Mouse (Mus musculus): Measurements from ENCODE around the gene Slc38a6. TPM values are rescaled to one million over a fixed set of nuclear protein-coding genes. Genes with fewer than 3 reads are reported as not detected.

Slc38a6 gene
- total and polyA plus RNA-seq, 3 experiments = 3.1 to 6.1 TPM; not detected in 1

DNA sequence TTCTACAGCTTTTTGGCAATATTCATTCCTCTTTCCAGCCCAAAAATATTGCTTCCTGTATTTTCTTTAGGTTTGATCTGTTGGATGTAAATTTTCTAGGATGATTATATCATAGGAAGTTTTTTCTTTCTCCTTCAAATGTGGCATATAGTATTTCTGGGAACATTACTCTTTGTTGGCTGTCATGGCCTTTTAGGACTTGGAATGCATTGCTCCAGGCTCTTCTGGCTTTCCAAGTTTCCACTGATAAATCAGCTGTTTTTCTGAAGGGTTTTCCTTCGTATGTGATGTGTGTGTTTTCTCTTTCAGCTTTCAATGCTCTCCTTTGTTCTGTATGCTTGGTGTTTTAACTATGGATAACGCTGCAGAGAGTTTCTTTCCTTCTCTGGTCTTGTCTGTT, 31.6 kb upstream of the Slc38a6 start:
- no peaks in the 10 kb centered on the region; a peak in 1 of 4 replicates for H3K36me3 ChIP-seq (ENCODE audit: control insufficient read depth in 1 of 2, insufficient read depth in 2 of 2, low read length in 2 of 2)
- TF ChIP-seq POLR2AphosphoS2 (IDR thresholded peaks at IDR 0.05; ENCODE audit: low read length) (no peak), USF1 (IDR thresholded peaks at IDR 0.05; ENCODE audit: low read depth, low read length) (no peak), CHD2 (IDR thresholded peaks at IDR 0.05; ENCODE audit: low read length) (no peak), KAT2A (conservative IDR thresholded peaks at IDR 0.05; ENCODE audit: low read depth, low read length) (no peak), MAX (IDR thresholded peaks at IDR 0.05; ENCODE audit: low read length) (no peak)
- H3K27me3 ChIP-seq (ENCODE audit: control insufficient read depth in 1 of 2, insufficient read depth in 2 of 2, low read length in 2 of 2) = no peaks in the 10 kb centered on the region
- H3K9ac ChIP-seq (ENCODE audit: control insufficient read depth, low read depth, low read length, poor library complexity, severe bottlenecking) = no peak overlapping the region
- H3K4me3 ChIP-seq (ENCODE audit: control insufficient read depth in 1 of 2, insufficient read depth in 1 of 2, low read depth in 2 of 2, low read length in 2 of 2) = no peak overlapping the region
- no peak for DNase-seq (ENCODE audit: low read depth, low spot score)
- no peaks in the 10 kb centered on the region for H3K9me3 ChIP-seq (replicated peaks; ENCODE audit: insufficient read depth, low read length)
- H3K79me2 ChIP-seq (ENCODE audit: control insufficient read depth, insufficient read depth, low read length, poor library complexity) = no peaks in the 10 kb centered on the region
- no peak overlapping the region for H3K27ac ChIP-seq (ENCODE audit: control insufficient read depth, low read depth, low read length)
- no peaks in the 10 kb centered on the region for H3K4me1 ChIP-seq (ENCODE audit: control insufficient read depth in 1 of 2, insufficient read depth in 2 of 2, low read length in 2 of 2)

DNA sequence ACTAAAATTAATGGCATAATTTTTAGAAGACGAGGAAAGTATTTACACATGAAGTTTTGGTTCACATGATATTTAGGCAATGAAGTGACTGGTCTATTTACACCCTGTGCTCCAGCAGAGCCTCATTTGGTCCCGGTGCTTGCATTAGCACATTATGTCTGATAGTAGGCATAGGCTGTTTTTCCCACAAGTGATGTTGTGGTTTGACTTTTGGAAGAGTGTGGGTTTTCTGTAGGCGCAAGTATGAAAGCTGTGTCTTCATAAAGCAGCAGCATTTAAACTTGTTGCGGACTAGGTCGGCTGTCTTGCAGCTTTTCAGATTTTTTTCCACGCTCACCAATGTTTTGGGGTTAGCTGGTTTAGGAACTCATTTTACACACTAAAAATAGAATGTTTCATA, 27.3 kb upstream of the Slc38a6 start:
- H3K79me2 ChIP-seq (ENCODE audit: control insufficient read depth, insufficient read depth, low read length, poor library complexity) = no peaks in the 10 kb centered on the region
- H3K36me3 ChIP-seq (ENCODE audit: control insufficient read depth in 1 of 2, insufficient read depth in 2 of 2, low read length in 2 of 2) = no peaks in the 10 kb centered on the region; a peak in 1 of 4 replicates
- no peak for TF ChIP-seq RAD21 (IDR thresholded peaks at IDR 0.05; ENCODE audit: low read depth, low read length)
- TF ChIP-seq ELF1 (IDR thresholded peaks at IDR 0.05; ENCODE audit: low read depth, low read length) = no peak
- TF ChIP-seq USF1 (IDR thresholded peaks at IDR 0.05; ENCODE audit: low read depth, low read length) = no peak
- H3K4me1 ChIP-seq (ENCODE audit: control insufficient read depth in 1 of 2, insufficient read depth in 2 of 2, low read length in 2 of 2) = no peaks in the 10 kb centered on the region
- no peak for DNase-seq (ENCODE audit: low read depth, low spot score)
- H3K4me3 ChIP-seq (ENCODE audit: control insufficient read depth in 1 of 2, insufficient read depth in 1 of 2, low read depth in 2 of 2, low read length in 2 of 2) = no peak overlapping the region
- H3K9ac ChIP-seq (ENCODE audit: control insufficient read depth, low read depth, low read length, poor library complexity, severe bottlenecking) = no peak overlapping the region
- H3K27ac ChIP-seq (ENCODE audit: control insufficient read depth, low read depth, low read length) = no peak overlapping the region
- no peaks in the 10 kb centered on the region for H3K27me3 ChIP-seq (ENCODE audit: control insufficient read depth in 1 of 2, insufficient read depth in 2 of 2, low read length in 2 of 2)
- H3K9me3 ChIP-seq (replicated peaks; ENCODE audit: insufficient read depth, low read length) = no peaks in the 10 kb centered on the region

DNA sequence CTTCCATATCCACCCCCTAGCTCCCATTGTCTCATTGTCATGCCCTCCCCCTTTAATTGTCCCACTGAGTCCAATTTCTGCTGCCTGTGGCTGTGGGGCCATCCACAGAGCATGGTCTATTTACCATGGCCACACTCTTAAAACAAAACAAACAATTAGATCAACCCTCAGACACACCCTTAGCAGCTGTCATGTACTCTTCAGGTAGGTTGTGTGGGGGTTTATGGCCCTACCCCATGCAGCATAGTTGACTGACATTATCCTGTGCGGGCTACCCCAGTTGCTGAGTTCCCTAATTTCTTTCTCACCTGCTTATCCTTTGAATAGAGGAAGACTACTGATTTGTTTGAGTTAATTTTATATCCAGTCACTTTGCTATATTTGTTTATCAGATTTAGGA, 26.2 kb upstream of the Slc38a6 start:
- Histone ChIP-seq H3K27me3 (ENCODE audit: control insufficient read depth in 1 of 2, insufficient read depth in 2 of 2, low read length in 2 of 2) (no peaks in the 10 kb centered on the region), H3K4me1 (ENCODE audit: control insufficient read depth in 1 of 2, insufficient read depth in 2 of 2, low read length in 2 of 2) (no peaks in the 10 kb centered on the region), H3K4me3 (ENCODE audit: control insufficient read depth in 1 of 2, insufficient read depth in 1 of 2, low read depth in 2 of 2, low read length in 2 of 2) (no peak overlapping the region), H3K36me3 (ENCODE audit: control insufficient read depth in 1 of 2, insufficient read depth in 2 of 2, low read length in 2 of 2) (no peaks in the 10 kb centered on the region; a peak in 1 of 4 replicates), H3K27ac (ENCODE audit: control insufficient read depth, low read depth, low read length) (no peak overlapping the region), H3K79me2 (ENCODE audit: control insufficient read depth, insufficient read depth, low read length, poor library complexity) (no peaks in the 10 kb centered on the region), H3K9me3 (replicated peaks; ENCODE audit: insufficient read depth, low read length) (no peaks in the 10 kb centered on the region), H3K9ac (ENCODE audit: control insufficient read depth, low read depth, low read length, poor library complexity, severe bottlenecking) (no peak overlapping the region)
- no peak for DNase-seq (ENCODE audit: low read depth, low spot score)
- TF ChIP-seq MYB (IDR thresholded peaks at IDR 0.05; ENCODE audit: low read depth, low read length) (no peak), CHD1 (IDR thresholded peaks at IDR 0.05; ENCODE audit: low read depth, low read length) (no peak), MYC (IDR thresholded peaks at IDR 0.05; ENCODE audit: low read depth, low read length) (no peak), ZNF384 (IDR thresholded peaks at IDR 0.05; ENCODE audit: low read depth, low read length) (no peak), EP300 (IDR thresholded peaks at IDR 0.05; ENCODE audit: low read depth in 1 of 2, low read length in 2 of 2) (no peak), MAFK (IDR thresholded peaks at IDR 0.05; ENCODE audit: borderline replicate concordance, low read depth, low read length) (no peak), POLR2AphosphoS2 (IDR thresholded peaks at IDR 0.05; ENCODE audit: low read length) (no peak), MAX (IDR thresholded peaks at IDR 0.05; ENCODE audit: low read length) (no peak), TAL1 (IDR thresholded peaks at IDR 0.05; ENCODE audit: low read length) (no peak), TBP (IDR thresholded peaks at IDR 0.05; ENCODE audit: low read depth, low read length) (no peak), JUND (IDR thresholded peaks at IDR 0.05; ENCODE audit: low read depth, low read length) (no peak), SIN3A (IDR thresholded peaks at IDR 0.05; ENCODE audit: low read length) (no peak), CTCF (IDR thresholded peaks at IDR 0.05 in 2 of 3, conservative IDR thresholded peaks at IDR 0.05 in 1 of 3; ENCODE audit: control insufficient read depth in 1 of 3, insufficient read depth in 1 of 3, low read depth in 2 of 3, low read length in 3 of 3, poor library complexity in 1 of 3, severe bottlenecking in 1 of 3) (no peak), RCOR1 (IDR thresholded peaks at IDR 0.05; ENCODE audit: low read depth, low read length) (no peak), HCFC1 (IDR thresholded peaks at IDR 0.05; ENCODE audit: low read depth, low read length) (no peak), POLR2A (IDR thresholded peaks at IDR 0.05; ENCODE audit: control insufficient read depth in 1 of 2, insufficient read depth in 1 of 2, low read depth in 1 of 2, low read length in 2 of 2, poor library complexity in 1 of 2) (no peak), TCF12 (IDR thresholded peaks at IDR 0.05; ENCODE audit: low read depth, low read length) (no peak), GABPA (IDR thresholded peaks at IDR 0.05; ENCODE audit: low read depth, low read length) (no peak), USF2 (IDR thresholded peaks at IDR 0.05; ENCODE audit: borderline replicate concordance in 1 of 2, insufficient read depth in 1 of 2, low read depth in 1 of 2, low read length in 2 of 2) (no peak)
